Mouse (Mus musculus): ENCODE results near the gene Wdfy2.
"Not testable (repeated sequence)": the region's sequence is repeated elsewhere in the genome, so short reads cannot be mapped to it uniquely, and the experiment has no call there.

The Wdfy2 gene

DNA sequence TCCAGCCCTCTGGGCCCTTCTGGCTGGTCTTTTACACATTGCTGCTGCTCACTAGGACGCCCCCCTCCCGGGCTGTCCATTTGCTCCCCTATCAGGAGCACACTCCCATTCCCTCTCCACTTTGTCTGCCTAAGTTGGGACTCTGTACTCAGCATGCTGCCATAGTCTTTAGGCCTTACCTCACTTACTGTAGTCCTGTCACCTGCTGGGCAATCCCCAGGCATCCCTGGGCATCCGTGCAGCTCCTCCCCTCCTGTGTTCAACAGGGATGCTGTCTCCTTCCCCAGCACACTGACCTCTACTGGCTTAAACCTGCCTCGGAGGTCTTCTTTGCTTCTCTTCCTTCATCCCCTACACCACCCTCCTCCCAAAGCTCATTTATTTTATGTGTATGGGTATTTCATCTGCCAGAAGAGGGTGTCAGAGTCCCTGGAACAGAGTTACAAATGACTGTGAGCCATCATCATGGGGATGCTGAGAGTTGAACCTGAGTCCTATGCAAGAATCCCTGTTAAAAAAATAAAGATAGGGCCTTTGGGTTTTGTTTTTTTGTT, 44.7 kb downstream of the Wdfy2 start:
- no peak for DNase-seq

DNA sequence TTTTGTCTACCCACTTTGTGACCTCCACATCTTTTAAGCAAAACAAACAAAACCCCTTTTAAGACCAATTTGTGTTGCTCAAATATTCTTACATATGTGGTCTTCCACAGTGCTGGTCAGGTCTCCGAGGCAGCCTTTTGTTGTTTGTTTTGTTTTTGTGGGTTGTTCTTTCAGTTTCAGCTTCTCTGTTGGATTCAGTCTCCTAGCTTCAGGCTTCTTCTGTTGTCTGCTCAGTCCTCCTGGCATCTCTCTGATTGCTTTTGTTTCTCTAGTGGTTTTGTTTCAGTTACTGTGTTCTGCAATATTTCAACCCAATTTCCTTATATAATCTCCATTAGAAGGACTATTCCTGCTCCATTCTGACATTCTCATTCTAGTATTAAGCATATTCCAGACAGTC, 46.1 kb downstream of the Wdfy2 start:
- DNase-seq = no peak

DNA sequence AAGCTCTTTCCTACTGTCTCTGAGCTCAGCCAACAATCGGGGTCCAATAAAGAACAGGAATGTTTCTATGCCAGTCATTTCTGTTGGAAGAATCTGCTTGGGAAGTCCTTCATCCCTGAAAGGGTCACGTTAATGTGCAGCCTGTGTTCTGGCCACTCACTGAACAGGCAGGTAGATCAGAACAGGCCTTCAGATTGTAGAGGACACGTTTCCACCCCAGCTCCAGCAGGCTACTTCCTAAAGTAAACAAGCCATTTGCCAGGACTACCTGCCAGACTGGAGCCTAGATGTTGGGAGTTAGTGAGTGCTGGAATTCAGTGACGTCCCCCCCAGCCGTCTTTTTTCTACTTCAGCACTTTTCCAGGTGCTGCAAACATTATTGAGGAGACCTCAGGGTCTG, 46.7 kb downstream of the Wdfy2 start:
- DNase-seq = no peak

DNA sequence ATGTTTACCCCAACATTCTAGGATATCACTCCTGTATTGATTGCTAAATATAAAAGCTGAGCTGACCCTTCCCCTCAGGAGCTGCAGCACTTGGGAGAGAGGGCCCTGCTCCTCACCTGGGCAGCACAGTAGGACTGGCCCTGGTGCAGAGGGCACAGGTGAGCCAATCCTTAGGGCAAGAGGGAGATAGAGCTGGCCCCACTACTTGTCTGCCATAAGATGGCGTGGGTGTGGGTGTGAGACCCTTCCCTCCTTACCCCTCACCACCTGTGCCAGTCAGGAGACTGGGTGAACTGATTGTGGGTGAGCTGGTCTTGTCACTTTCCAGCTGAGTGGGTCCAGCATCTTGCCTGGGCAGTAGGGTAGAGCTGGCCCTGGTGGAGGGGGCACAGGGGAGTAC, 47.2 kb downstream of the Wdfy2 start:
- DNase-seq = no peak

DNA sequence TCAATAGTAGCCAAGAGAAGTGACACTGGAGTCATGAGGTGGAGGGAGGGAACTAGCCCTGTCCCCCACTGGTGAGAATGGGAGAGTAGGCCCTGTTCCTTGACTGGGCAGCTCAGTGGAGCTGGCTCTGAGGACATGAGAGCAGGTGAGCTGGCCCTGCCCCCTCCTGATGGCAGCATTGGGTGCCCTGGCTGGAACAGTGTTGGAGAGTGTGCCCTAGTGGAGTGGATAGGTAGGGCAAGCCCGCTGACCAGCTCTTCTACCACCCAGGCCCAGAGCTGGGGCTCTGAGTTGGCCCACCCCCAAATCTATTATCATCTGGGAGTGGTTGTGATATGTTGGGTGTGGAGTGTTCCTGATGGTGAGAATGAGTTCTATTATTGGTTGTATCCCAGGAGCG, 47.7 kb downstream of the Wdfy2 start:
- DNase-seq = no peak

DNA sequence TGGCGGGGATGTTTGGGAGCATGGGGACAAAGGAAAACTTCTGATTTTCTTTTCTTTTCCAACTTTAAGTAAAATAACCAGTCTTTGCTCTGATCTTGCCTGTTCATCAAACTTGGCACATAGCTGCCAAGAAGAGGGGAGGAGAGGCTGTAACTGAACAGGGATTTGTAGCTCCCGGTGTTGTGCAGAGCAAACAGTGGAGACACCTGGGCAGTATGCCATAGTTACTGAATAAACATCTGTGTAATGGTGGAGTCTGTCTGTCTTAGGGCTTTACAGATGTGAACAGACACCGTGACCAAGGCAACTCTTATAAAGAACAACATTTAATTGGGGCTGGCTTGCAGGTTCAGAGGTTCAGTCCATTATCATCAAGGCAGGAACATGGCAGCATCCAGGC, 53.9 kb downstream of the Wdfy2 start:
- DNase-seq = no peak

DNA sequence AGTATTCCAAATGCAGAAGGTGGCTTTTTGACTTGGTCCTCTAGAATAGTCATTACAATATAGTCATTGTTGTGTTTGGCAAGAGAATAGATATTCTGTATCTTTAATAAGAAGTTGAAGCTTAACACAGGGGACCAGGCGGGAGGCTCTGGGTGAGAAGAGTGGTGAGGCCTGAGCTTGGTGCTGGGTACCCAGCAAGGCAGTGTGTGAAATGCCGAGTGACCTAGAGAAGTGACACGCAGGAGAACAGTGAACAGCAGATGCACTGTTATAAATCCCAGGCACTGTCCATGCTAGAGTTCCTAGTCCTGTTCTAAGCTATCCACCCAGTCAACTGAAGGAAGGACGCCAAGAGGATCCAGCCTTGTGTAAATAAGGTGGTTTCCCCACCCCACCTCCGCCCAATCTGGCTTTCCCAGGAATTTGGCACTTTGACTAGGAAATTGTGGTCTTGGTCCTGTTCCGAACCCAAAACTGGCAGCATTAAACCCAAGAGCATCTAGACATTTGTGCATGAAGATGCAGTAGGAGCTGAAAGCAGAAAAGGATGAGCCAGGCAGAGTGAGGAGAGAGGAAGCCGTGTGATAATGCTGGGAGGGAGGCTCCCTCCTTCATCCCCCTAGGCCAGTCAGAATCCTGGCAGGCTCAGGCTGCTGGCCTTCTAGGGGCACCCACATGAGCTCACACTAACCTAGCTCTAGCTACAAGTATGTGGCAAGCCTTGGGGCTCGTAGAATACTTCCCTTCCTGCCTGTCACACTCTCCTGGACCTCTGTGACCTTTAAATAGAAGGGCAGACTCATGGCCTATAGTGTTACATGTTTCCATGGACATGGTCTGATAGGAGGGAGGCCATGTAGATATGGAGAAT, 55.5 kb downstream of the Wdfy2 start:
- DNase-seq = no peak

DNA sequence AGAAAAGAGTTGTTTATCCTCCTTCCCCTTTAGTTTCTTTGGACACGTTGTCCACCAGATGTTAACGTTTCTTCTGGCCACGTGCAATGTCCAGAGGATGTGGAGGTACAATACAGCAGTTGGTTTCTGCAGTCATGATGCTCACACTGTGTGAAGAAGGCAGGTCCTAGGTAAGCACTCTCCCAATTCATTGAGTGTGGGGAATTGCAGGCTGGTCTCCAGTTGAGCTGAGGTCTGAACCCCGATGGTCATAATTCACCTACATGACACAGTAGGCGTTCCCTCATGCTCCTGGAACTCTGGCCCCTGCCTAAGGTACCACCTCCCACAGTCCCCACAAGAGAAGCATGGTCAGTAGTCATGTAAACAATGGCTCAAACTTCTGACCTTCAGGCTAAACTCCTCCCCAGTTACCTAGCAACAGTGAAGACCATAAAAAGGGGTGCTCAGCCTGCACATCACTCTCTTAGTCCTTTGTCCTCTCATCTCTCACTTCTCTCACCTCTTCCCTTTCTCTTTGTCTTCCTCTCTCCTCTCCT, 56.2 kb downstream of the Wdfy2 start:
- not testable (repeated sequence) for DNase-seq

DNA sequence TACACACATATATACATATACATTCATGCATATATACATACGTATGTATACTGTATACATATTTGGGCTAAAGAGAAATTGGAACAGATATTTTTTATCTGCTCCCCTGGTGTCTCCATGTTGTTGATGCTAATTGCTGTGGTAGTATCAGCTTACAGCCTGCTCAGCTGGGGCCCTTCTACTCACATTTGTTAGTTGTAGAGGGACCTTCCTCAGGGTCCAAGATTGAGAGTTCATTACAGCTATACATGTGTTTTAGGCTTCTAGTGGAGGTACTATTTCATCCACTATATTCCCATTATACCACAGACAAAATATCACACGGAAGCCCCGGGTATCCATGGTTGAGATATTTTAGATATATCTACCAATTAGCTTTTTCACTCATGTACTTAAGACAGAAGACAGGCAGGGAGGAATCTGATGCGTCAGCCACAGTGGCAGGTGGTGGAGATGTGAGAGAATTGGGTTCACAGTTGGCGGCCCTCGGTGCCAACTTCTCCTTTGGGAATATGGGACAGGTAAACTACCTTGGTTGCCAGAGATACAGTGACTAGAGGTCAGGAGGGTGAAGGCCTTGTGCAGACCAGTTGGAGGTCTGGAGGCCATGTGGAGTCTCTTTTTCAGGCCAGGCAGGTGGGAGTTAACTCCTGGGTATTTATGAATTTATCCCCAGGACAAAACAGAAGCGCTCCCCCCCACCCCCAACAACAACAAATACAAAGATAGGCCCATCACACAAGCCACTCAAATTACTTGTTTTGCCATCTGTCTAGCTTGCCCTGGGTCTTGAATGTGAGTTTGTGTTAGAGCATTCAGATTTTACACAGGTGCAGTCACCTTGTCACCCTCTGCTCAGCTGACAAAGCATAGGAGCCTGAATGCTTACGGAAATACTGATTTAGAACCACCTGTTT, 57.7 kb downstream of the Wdfy2 start:
- DNase-seq = no peak

DNA sequence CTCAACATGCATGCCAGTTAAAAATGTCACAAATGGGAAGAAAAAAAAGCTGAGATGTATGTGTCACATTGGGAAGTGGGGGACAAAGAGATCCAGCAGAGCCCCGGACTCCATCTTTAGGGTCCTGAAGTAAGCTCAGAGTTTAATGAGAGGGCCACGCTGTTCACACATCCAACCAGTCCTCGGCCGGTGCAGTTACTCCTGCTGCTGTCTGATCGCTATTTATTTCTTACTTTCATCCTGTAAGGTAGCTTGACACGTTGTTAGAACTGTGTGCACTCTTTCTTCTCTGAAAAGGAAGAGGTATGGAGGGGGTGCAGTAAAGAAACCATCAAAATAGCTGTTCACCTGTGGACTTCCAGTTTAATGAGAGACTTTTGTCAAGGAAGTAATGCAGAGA, 60.6 kb downstream of the Wdfy2 start:
- no peak for DNase-seq

DNA sequence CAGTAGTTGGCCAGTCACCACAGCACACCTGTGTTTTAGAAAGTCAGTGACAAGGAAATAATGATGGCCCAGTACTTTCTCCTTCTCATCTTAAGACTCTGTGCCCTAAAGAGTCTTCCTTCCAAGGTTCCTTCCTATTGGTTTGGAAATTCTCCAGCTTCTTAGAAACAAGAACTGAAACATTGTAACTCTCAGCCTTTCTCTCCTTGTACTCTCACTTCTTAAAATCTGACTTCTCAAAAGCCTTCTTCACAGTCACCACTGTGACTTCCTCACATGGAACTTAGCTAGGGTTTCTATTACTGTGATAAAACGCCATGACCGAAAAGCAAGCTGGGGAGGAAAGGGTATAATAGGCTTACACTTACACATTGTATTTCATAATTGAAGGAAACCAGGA, 70.4 kb downstream of the Wdfy2 start:
- DNase-seq = no peak

DNA sequence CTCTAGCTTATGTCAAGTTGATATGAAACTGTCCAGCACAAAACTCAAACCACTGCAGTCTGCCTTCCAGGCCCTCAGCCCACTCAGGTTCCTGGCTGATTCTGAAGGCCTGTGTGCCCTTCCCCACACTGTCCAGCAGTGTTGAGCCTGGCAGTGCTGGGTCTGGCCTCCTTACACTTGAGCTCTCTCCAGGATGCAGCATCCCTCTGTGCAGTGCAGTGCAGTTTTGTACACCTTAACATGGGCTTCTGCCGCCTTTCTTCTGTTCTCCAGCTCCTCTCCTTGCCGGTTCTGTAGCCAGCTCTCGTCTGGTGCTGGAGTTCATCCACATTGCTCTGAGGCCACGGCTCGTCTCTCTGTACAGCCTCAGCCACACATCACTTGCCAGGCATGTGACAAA, 71.1 kb downstream of the Wdfy2 start:
- no peak for DNase-seq

DNA sequence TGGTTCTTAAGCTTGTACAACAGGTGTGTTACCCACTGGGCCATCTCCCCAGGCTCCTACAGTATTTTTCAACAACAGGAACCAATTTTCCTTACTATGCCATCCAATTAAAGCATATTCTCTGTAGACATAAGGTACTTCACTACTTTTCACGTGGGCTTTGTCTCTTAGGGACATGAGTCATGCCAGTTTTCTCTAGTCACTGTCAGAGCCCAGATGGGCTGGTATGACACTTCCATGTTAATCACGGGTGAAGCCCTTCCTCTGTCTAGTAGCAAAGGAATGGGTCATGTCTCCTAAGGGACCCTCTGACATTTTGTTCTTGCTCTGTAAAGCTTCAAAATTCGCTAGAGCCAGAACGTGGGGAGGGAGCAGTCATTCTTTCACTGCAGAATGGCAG, 73.4 kb downstream of the Wdfy2 start:
- no peak for DNase-seq

DNA sequence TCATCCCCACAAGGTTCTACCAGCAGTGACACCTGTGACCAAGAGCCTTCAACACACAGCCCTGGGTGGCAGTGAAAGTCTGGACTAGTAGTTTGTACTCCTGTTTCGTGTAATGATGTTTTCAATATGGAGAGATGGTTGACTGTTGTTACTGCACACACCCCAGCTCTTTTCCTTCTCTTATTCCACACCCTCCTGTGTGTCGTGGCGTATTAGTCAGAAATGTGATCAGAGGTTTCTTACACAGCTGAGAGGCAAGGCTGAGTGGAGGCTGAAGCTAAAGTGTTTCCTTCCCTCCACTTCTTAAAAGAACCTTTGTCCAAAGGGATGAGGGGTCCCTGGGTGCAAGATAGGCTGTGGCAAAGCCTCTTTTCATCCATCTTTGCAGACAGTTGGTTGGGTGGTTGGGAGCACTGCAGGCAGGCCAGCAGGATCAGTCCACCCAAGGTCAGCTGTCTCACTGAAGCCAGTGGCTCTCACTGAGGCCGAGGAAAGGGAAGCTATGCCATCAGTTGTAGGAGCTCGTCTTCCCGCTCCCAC, 77.7 kb downstream of the Wdfy2 start:
- no peak for DNase-seq

DNA sequence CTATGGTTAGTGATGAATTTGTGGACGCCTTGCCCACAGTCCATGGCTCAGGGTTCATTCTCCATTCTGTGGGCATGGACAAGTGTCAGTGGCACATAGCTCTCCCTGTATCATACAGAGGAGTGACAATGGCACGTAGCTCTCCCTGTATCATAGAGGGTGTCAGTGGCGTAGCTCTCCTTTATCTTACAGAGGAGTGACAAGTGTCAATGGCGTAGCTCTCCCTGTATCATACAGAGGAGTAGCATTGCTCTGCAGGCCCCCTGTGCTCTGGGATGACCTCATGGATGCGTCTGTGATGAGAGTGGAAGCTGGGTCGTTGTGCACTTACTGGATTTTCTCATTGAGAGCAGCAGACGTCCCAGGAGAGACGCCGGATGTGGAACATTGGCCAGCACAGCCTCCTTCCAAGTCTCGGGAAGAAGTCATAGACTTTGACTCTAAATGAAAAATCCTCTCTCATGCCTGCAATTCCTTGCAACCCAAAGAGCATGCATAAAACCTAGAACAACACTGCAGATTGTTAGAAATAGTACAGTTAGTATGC, 79.1 kb downstream of the Wdfy2 start:
- DNase-seq = no peak

DNA sequence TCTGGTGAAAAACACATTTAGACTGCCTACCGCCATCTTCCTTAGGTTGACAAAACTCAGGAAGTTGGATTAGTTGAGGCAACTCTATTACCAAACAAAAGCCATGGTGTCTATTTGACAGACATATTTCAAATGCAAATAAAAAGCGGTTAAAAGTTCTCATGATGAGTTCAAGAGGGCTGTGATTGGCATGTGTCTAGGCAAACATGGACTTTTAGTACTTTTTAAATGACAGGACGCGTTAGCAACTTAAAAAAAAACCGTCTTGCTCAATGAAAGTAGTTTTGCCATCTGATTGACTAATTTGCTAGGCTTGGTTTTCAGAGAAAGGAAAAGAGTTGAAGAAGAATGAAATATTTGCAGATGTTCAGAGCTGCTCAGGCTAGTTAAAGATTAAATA, 83.9 kb downstream of the Wdfy2 start:
- DNase-seq = no peak

DNA sequence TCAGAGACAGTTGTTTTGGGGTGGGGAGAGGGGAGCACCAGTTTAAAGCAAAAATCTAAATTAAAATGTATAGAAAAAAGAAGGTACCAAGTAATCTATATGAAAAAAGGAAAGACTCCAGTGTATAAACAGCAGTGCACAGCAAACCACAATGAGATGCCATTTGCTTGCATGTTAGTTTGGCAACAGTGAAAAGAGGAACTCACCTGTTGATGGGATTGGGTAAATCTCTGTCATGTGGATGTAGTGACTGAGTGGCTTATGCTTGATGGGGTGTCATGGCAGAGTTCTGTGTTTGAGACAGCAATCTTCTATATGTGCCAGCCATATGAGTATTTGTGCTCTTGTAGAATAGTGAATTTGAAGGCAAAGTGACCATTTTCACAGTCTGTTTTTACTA, 85.2 kb downstream of the Wdfy2 start:
- DNase-seq = peak in 1 of 2 experiments; percentile 18

DNA sequence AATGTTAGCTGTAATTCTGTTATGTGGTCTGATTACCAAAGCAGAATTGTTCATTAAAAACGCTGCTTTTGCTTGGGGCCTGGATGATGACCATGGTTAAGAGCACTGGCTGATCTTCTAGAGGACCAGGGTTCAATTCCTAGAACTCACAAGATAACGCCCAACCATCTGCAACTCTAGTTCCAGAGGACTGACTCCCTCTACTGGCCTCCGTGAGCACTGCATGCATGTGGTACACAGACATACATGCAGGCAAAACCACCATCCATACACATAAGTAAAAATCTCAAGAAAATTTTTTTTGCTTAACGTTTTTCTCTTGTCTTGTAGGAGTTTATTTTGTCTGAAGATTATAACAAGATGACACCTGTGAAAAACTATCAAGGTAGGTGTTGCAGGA, 87.3 kb downstream of the Wdfy2 start:
- DNase-seq = peak; percentile 38 to 42

DNA sequence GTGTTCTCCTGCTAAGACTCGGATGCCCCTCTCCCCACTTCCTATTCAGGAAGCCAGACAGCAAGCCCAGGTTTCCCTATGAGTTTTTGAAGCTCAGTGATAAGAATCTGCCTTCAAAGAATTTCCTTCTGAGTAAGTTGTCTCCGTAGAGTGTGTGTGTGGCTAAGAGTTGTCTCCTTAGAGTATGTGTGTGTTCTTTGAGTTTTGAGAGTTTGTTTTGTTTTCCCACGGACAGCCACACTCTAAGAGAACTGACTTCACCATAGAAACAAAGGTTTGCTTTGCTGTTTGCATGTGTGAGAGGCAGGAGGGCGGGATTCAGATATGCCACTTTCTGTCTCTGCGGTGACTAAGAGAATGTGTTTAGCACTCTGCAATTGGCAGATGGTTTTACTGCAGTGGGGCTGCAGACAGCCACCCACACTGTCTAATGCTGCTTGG, 90.6 kb downstream of the Wdfy2 start:
- no peak for DNase-seq

DNA sequence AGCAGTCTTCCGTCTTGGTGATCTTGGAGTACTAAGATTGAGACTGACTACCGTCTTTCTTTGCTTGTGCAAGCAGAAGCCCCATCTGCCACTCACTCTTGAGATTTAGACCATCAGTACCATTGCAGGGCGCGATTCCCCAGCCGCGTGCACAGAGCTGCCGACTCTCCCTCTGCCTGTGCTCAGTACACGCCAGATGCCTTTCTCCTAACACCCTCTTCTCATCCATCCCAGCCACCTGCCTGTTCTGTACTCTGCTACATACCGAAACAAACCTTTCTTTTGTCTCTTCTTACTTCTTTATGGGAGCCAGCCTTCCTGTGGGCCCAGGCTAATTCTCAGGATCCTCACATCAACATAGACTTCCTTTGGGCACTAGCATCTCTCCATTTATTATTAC, 97.9 kb downstream of the Wdfy2 start:
- DNase-seq = no peak

DNA sequence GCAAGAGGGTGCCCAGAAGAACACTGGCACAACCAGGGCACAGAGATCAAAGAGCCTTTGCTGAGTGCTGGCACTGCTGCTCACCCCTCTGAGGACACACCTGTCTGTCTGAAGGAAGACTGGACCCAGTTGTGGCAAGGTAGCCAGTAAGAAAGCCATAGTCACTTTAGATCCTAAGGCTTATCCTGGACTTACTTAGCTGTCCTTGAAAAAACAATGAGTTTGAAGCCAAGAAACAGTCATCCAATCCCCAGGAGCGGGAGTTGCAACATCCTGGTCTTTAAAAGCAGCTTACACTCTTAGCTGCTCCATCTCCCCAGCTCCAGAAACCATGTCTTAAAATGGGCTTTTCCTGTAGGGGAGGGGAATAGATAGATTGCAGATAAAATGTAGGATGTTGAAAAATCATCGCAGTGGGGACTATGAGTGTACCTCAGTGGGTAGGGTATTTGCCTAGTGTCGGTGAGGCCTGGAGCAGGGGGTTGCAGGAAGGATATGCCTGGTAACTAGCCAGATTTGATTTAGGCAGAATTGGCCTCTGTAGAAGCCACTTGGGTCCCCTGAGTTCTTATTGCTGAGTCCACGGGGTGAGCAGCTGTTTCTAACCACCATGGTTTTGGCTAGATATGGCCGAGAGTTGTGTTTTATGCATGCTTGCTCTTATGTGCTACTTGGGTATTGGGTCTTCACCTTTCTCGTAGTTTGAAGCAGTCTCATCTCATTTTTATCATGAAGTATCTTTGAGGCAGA, 99.3 kb downstream of the Wdfy2 start:
- no peak for DNase-seq

DNA sequence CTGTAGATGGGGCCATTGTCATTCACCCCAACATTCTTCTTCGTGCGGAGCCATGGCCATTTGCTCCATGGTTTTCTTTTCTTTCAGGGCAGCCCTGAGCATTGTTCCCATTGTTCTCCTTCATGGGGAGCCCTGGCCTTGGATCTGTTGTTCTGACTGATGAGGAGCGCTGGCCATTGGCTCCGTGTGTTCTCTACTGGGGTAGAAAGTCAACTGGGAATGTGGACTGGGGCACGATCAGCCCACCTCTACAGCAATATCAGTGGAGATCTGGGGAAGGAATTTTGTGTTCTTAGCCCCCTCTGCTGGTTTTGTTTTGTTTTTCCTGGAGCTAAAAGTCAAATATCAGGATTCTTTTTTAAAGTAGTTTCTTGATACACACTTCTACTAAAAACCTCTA, 100.2 kb downstream of the Wdfy2 start:
- no peak for DNase-seq

Data from B cell, adult 2 months (primary cell).